Mouse (Mus musculus): ENCODE data around the gene Polk.

The Polk gene

DNA sequence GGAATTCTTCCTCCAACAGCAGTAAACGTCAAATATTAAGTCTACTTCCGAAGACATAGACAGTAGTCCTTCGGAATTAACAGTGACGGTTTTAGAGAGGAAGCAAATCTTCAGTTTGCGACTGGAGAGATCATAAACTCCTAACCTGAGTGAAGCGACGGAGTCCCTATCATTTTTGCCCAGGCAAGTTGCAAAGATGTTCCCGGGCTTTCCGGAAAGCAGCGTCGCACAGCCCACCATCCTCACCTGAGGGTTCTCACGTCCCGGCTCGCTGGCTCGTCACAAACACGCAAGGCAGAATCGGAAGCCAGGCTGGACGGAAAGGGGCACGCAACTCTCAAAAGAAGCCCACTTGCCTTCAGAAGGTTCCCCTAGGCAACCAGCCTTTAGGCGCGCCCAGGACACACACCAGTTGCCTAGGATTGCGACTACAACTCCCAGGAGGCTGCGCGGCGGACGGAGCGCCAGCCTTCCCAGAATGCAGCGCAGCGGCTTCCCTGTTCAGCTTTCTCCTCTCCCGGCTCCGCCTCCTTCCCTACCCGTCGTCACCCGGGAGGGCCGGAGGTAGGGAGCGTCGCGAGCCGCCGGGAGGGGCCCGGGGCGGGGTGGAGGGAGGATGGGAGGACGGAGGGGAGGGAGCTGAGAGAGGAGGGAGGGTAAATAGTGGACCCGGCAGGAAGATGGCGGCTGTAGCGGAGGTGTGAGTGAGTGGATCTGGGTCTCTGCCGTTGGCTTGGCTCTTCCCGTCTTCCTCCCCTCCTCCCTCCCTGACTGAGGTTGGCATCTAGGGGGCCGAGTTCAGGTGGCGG lies at the start of gene Polk, which contains the start of gene Col4a3bp:
Polk (minus strand) TSS at position 499 of the 809 bp plus-strand sequence.
Col4a3bp (plus strand) TSS at position 538 of the 809 bp plus-strand sequence.
- DNase-seq, result peak; percentile 96 to 97

DNA sequence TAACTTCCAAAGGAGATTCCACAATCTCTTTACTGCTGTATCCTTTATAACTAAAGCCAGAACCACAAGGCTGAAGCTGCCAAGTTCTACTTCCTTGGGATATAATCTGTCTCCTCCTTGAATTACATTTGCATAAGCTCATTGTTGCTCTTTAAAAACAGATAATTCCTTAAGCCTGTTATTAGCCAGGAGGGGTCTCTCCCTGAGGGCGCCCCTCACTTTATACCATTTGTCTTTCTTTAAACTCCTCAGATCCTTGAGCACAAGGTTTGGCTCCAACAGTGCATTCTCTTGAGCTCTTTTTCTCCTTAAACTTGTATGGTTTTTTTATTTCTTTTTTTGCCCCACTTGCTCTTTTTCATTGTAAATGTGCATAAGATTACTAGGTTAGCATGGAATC lies 46.3 kb upstream of the Polk start:
- no peak for DNase-seq

DNA sequence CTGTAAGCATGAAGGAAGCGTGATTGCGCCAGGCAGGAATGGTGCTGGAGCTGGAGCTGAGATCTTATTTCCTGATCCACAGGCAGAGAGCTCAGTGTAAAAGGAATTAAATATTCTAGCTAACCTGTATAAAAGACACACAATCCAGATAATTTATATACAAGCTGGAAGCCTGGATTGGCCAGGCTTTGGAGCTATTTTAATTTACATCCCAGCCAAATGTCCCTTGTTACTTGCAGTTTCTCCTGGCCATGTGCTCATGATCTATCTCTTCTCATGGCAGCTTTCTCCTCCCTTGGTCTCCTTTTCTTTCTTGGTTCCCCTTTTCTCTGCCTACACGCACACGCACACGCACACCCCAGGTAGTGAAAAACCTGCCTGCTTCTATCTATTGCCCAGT lies 44.2 kb upstream of the Polk start:
- no peak for DNase-seq

DNA sequence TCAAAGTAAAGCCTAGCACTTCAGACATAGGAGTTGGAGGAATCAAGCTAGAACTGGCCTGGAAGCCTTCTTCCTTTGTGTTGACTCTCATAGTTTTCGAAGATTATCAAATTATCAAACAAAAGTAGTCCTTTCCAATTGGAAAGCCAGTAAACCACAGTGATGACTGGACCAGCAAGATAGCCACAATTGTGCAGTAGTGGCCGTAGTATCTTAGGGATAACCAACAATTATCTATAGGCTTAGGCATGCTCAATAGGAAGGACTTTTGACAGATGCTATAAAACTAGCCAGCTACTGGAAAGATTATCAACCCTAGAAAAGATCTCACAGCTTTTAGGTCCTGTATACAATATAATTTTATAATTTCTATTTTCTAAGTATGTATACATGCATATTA lies 41.8 kb upstream of the Polk start:
- DNase-seq, result no peak

DNA sequence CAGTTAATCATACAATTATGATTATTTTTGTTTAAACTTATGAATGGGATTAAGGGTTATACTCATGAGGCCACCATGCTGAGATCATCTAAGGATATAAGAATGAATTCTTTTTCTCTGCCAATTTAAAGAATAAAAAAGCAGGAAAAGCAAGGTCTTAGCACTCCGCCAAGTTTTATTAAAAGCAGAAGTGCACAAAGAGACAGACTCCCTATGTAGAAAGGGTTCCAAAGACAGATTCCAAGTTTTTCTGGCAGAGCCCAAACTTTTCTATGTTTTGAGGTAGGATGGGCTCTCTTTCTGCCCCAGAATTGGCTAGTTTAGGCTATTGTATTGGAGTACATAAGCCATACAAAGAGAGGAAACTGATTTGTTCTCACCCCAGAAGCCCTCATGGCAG lies 37.6 kb upstream of the Polk start:
- no peak for DNase-seq

DNA sequence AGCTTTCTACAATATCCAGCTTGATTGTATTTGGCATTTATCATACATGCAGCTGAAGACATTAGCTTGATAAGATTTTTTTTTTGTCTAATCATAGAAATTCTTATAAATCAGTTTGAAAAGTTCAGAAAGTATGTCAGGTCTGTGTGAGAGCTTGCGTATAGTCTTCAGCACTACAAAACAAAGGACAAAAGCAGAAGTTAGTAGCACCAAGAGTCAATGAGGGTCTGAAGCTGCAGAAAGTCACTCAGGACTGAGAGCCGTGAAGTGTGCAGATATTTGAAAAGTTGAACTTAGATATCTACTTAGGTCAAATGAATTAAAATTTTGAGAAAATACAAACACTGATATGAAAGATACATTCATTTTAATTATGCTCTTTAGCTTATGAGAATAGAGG lies 36.7 kb upstream of the Polk start:
- no peak for DNase-seq

DNA sequence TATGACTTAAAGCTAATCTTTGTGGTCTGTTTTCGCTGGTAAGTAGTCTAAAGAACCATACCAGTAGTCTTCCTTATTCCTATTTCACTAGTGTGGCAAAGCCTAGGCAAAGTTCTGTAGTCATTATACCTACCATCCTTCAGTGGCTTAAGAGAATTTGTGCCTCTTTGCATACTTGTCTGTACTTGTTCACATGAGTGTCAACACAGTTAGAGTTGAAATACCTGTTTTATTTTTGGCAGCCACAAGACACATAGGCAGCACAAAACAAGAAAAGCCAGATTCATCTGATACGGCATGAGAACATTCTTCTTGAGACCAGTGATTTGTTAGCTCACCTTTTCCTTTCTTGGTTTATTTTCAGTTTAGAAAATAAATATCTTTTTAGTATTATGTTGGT lies 31.8 kb upstream of the Polk start:
- DNase-seq, result no peak

DNA sequence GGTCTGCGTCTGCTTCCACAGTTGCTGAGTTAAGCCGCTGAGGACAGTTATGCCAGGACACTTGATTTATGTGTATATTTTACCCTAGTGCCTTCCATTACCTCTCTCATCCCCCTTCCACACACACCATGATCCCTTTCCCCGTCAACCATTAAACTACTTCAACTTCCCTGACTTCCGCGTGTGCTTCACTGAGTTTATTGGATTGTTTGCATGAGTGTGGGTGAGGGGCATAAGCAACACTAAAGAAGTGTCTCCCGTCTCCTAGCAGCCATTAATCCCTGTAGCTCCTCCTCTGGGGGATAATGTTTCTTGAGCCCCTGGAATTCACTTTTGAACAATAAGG lies 28.6 kb upstream of the Polk start:
- DNase-seq, result no peak

DNA sequence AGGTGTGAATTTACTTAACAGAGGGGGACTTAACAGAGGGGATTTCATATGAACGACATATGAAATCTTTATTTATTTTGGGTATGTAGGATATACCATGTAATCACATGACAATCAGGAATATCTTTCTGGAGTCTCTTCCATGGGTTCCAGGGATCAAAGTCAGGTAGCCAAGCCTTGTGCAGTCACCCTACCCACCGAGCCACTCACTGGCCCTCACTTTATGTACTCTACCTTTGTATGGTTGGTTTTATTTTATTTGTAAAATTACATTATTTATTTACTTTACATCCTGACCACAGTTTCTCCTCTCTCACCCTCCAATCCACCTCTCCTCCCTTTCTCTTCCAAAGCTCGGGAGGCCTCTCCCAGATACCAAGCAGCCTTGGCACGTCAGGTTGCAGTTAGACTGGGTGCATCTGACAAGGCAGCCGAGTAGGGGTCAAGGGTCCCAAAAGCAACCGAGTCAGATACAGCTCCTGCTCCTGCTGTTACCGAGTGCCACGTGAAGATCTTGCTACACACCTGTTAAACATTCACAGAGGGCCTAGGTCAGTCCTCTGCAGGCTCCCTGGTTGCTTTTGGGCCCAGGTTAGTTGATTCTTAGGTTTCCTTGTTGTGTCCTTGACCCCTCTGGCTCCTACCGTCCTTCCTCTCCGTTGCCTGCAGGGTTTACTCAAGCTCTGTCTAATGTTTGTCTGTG lies 28.1 kb upstream of the Polk start:
- DNase-seq, result no peak

DNA sequence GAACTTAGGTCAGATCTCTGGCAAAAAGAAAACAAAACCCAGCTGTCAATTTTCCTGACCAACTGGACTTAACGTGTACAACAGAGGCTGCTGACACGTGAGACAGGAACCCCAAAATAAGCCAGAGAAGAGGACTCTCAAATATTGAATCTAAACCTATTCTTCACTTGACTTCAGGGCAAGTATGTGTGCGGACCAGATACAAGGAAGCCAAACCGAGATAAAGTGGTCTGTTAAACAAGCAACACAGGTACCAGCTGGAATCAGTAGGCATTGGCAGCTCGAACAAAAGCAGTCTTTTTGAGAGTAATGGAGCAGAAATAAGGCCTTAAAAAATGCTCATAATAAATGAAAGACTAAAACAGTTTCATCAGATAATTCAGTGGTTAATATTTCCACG lies 25.6 kb upstream of the Polk start:
- DNase-seq, result no peak

DNA sequence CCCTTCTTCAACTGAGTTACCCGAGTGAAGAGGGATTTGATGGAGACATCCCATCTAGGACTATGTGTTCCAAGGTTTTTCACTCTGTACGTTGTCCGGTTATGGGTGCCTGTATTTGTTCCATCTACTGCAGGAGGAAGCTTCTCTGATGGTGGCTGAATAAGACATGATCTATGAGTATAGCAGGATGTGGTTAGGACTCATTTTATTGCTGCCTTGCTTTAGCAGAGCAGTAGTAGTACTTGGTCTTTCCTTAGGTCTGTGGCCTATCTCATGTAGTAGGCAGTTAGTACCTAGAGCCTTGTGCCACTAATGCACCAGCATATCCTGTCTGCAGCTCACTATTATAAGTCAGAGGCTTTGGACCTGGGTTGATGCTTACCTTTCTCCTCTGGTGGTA lies 12.7 kb upstream of the Polk start:
- no peak for DNase-seq

DNA sequence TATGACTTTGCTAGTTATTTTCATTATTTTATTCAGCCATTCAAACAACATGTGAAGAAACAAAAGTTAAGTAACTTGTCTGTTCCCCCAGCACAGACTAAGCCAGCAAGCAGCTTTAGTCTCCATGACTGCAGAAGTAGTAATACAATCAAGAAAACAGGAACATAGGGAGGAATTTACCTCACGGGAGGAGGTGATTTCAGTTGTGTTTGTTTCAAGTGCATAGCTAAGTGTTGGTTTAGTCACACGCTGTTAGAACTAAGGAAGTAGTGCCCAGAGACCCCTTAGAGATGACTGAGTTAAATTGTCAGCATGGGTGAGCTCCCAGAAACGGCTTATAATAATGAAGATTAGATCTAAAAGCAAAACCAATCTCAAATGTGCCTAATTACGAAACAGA lies 5.6 kb upstream of the Polk start:
- no peak for DNase-seq

DNA sequence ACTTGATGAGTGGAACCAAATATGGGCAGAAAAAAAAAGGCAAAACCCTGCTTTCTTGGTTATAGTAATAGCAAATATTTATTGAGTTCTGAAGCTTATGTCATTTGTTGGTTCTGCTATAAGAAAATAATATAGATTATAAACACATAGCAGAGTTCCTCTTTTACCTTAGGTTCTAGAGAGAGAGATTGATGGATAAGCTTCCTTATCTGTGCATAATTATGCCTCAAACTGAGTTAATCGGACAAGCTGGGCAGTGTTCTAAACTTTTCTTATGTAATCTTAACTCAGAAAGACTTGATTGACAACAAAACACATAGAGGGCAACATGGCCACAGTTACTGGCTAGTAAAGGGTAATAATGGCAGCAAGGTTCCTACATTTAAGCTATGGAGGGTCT lies 4.9 kb upstream of the Polk start:
- DNase-seq, result no peak

DNA sequence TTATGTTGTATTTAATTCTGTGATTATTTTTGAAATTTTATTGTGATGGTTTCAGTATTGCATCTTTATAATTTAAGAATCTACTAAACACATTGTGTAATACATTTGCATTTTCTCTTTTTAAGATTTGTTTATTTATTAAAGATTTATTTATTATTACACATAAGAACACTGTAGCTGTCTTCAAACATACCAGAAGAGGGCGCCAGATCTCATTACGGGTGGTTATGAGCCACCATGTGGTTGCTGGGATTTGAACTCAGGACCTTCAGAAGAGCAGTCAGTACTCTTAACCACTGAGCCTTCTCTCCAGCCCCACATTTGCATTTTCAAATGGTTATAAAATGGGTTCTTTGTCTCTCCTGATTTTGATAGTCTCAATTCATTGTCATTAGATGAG lies 2.1 kb upstream of the Polk start:
- DNase-seq, result no peak

DNA sequence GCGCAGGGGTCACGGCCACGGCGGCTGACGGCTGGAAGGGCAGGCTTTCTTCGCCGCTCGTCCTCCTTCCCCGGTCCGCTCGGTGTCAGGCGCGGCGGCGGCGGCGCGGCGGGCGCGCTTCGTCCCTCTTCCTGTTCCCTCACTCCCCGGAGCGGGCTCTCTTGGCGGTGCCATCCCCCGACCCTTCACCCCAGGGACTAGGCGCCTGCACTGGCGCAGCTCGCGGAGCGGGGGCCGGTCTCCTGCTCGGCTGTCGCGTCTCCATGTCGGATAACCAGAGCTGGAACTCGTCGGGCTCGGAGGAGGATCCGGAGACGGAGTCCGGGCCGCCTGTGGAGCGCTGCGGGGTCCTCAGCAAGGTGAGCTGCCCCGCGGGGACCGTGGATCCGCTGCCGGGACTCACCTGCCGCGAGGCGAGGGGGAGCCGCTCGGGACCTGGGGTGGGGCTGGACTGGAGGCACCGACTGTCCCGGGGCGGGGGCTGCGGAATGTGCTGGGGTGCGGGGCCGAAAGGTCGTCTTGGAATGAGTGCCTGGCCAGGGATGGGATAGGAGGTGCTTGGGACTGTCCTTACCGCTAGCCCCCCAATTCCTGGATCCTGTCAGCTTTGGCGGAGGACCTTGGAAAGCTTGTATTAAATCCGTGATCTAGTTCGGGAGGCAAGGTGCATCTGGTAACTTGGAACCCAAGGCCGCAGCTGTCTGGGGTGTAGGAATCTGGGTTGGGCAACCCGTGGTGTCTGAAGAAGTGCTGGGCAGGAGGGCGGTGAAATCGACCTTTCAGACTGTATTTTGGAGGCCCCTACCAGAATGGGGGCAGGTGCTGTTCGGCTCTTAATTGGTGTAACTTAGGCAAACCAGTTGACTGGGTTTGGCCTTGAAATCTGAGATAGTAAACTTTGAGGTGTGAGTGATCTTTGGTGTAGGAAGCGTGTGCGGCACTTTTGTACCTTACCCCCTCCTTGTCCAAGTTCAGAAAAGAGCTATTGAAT lies 817 bp upstream of the Polk start:
- DNase-seq, result peak in 1 of 2 experiments; percentile 61

DNA sequence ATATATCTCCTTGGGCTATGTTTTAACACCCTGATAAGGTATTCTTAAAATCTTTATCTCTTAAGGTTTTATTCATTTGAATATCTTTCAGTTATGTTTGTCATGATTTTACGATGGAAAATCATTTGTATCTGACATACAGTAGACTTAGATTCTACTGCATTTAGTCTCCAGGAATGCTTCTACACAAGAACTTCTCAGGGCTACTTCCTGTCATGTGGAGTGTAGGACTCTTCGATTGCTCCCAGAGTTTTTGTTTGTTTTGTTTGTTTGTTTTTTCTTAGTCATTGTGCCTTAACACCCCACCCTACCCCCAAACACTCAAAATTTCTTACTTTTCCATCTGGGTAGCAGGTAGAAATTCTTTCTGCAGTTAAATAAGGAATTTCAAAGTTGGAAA lies 998 bp downstream of the Polk start:
- no peak for DNase-seq

DNA sequence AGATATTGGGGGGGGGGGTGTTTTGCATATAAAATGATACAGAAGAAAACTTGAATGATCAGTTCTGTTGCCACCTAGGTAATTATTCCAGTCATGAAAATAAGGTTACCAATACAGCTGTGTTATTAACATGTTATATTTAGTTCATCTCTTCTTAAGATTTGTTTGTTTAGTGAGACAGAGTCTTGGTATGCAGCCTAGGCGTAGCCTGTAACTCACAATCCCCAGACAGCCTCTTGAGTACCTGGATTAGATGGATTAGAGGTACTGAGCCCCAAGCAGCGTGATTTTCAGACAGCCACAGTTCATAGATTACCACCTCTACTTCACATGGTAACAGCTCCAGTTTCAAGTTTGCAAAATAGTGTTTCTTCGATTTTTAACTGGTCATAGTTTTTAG lies 4.3 kb downstream of the Polk start:
- no peak for DNase-seq

DNA sequence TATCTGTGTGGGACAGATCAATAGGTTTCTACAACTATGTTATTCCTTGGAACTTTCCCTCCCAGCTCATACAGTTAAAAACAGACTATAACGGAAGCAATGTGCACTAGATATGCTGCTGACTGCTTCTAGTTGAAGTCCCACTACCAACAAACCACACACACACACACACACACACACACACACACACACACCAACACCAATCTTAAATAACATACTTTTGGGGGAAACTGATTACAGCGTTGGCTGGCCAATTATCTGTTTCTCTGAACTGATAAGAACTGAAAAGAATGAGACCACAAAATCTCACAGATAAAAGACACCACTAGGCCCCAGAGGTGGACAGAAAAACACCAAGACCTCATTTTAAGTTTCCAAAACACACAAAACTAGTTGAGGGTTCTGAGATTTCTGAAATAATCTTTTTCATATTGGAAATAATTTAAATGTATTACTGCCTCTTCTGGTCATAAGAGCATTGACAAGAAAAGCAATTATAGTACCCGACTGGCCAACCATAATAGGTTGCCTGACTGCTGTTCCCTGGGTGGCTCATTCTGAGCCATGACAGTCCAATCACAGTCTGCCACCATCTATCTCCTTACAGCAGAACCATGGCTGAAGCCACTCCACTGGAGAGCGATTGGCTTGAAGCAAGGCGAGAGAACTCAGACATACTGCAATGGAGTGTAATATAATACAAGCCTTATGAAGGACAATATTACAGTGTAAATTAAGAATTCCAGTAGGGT lies 5.4 kb downstream of the Polk start:
- no peak for DNase-seq

DNA sequence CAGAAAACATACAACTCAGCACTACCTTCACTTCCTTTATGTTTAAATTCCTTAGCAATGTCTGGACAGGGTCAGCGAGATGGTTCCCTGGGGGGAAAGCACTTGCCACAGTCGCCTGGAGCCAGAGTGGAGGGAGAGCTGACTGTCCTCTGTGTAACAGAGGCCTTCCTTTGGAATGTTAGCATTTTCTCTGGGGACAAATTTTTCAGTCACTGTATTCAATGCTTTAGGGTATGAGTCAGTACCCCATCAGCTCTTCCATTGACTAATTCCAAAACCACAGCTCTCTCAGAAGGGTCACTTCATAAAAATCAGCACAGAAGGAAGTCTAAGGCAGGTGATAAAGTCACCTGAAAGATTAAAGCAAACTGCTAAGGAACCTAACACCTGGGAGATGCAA lies 8.6 kb downstream of the Polk start:
- DNase-seq, result no peak

DNA sequence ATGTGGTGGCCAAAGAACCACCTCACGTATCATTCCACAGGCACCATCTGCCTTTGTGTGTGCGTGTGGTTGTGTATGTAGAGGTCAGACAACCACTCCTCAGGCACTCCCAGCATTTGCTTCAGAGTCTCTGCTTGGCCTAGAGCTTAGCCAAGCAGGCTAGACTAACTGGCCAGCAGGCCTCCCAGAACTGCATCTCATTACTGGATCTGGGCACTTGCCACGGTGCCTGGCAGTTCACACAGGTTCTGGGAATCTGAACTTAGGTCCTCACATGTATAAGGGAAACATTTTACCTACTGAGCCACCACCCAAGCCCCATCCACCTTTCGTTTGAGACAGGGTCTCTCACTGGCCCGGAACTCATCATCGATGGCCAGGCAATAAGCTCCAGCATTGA lies 10.2 kb downstream of the Polk start:
- DNase-seq, result no peak

DNA sequence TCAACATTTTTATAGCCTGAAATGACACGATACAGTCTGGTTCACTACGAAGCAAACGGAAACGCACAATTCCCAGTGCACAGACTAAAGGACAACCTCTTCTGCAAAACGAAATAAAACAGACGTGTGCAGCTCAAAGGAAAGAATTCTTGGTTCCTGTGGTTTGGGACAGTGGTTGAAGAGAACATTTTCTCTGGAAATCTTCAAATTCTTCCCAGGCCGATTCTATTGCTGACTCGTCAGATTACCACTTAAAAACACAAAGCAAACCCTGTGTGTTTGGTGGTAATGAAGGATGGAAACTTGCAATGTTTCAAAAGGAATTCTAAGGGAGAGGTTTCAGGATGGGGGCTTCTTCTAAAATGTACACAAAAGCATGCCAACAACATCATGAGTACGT lies 12.3 kb downstream of the Polk start:
- DNase-seq, result no peak

DNA sequence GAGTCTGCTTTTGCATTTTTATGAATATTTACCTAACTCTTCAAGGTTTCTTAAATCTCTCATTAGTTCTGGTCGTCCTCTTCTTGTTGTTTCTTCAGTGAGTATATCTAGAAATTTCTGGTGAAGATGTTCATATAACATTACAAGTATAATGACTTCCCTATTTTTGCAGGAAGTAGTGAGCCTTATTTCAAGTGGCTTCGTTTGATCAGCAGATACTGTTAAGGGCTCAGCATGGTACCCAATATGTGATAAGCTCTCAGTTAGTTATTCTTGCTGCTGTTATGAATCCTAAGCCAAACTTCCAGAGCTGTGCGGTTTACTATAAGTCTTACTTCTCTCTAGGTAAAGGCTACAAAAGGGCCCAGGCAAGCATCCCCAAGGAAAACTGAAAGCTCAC lies 12.8 kb downstream of the Polk start:
- no peak for DNase-seq

DNA sequence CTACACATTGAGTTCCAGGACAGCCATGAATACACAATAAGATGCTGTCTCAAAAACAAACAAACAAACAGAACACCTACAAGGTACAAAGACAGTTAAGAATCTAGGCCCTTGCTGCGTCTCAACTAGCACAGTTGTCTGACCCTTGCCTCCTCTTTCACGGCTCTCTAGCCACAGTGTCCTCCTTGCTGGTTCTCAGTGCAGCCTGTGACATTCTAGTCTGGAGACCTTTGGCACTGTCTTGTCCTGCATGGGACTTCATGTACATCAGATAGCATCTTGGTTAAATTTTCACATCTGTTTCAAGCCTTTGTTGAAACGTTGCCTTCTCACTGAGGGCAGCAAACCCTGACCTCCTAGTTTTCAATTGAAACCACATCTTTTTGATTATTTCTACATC lies 13.6 kb downstream of the Polk start:
- no peak for DNase-seq

All from cerebellum, postnatal 36 days (tissue).